8 mouse cellular contexts compared by ENCODE assay signal in the genomic region with DNA sequence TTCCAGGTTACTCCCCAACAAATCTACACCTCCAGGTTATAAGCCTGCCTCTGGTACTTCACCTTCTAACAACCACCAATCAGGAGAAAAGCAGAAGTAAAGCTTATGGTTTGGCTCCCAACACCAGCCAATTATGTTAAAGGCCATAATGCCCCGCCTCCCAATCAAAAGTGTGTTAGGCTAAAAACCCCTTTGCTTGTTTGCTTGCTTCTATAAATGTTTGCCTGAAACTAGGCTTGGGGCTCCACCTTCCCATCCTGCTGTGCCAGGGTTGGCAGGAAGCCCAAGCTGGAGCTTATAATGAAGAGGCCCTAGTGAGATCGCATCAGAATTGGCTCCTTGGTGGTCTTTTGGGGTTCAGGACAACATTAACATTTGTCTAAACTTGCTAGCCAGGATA. TPM values are rescaled to one million over a fixed set of nuclear protein-coding genes. Genes with fewer than 3 reads are reported as not detected.
A peak's percentile ranks its signal among the peaks of the same experiment; 100 is the strongest.
DNase-seq lines count a peak whose midpoint lies in the region; ATAC-seq and TF ChIP-seq lines count a peak whose summit lies in the region.

No protein-coding gene starts in this region.

- H3K9ac ChIP-seq in embryonic facial prominence, embryonic 14.5 days (ENCODE audit: low read depth, low read length) = no peak overlapping the region
- no peak overlapping the region for H3K9ac ChIP-seq in liver, postnatal 0 days (replicated peaks)

- WGBS in embryonic facial prominence, embryonic 14.5 days = 83% methylated on average over 2 of the region's 2 CpGs
- WGBS in embryonic facial prominence, embryonic 10.5 days = 94% methylated on average over 2 of the region's 2 CpGs
- 83% methylated on average over 2 of the region's 2 CpGs for WGBS in liver, postnatal 0 days (ENCODE audit: insufficient replicate concordance)
- 30% methylated on average over 2 of the region's 2 CpGs for WGBS in lung, adult 2 months

- no peak for ATAC-seq in embryonic facial prominence, embryonic 14.5 days (ENCODE audit: low read depth)
- no peak for ATAC-seq in liver, postnatal 0 days

- TF ChIP-seq CTCF in liver, postnatal 0 days (IDR thresholded peaks at IDR 0.05; ENCODE audit: low read depth) = no peak
- TF ChIP-seq CTCF in lung, adult 2 months (IDR thresholded peaks at IDR 0.05; ENCODE audit: insufficient read depth, low read length) = no peak

- TF ChIP-seq EP300 in liver, postnatal 0 days (IDR thresholded peaks at IDR 0.05; ENCODE audit: low read depth) = no peak

- H3K27ac ChIP-seq in embryonic facial prominence, embryonic 14.5 days (replicated peaks; ENCODE audit: low read depth, low read length) = no peak overlapping the region
- H3K27ac ChIP-seq in embryonic facial prominence, embryonic 10.5 days (replicated peaks) = no peak overlapping the region
- H3K27ac ChIP-seq in liver, postnatal 0 days (ENCODE audit: low read depth) = peak overlapping the region; percentile 46

- no peaks in the 10 kb centered on the region for H3K9me3 ChIP-seq in embryonic facial prominence, embryonic 14.5 days (ENCODE audit: control insufficient read depth, low read length)
- no peaks in the 10 kb centered on the region for H3K9me3 ChIP-seq in embryonic facial prominence, embryonic 10.5 days
- H3K9me3 ChIP-seq in liver, postnatal 0 days (ENCODE audit: low read length) = no peaks in the 10 kb centered on the region

- DNase-seq in embryonic facial prominence, embryonic 14.5 days (ENCODE audit: low spot score) = peak; percentile 29
- no peak for DNase-seq in embryonic facial prominence, embryonic 10.5 days (ENCODE audit: low spot score)
- DNase-seq in liver, postnatal 0 days = peak; percentile 62
- DNase-seq in liver = no peak
- peak; percentile 56 for DNase-seq in adrenal gland, postnatal 14 days
- peak; percentile 59 for DNase-seq in lung, adult 2 months
- no peak for DNase-seq in frontal cortex, adult 2 months (ENCODE audit: extremely low spot score in 1 of 2, low spot score in 1 of 2)
- DNase-seq in spleen, postnatal 10 days (ENCODE audit: low spot score in 2 of 2) = no peak

- H3K4me3 ChIP-seq in embryonic facial prominence, embryonic 14.5 days (ENCODE audit: low read depth, low read length) = no peak overlapping the region
- H3K4me3 ChIP-seq in embryonic facial prominence, embryonic 10.5 days = no peak overlapping the region
- no peak overlapping the region for H3K4me3 ChIP-seq in liver, postnatal 0 days (ENCODE audit: low read depth, low read length)
- no peak overlapping the region for H3K4me3 ChIP-seq in lung, adult 2 months (replicated peaks; ENCODE audit: extremely low read depth, low read depth, low read length)

- peaks cover 9% of the 10 kb centered on the region; the same call in 1 of the 2 replicates for H3K4me1 ChIP-seq in embryonic facial prominence, embryonic 14.5 days (ENCODE audit: control insufficient read depth, insufficient read depth, low read length)
- peaks cover 5% of the 10 kb centered on the region for H3K4me1 ChIP-seq in embryonic facial prominence, embryonic 10.5 days
- peaks cover 5% of the 10 kb centered on the region for H3K4me1 ChIP-seq in liver, postnatal 0 days (ENCODE audit: insufficient read depth)
- peaks cover 8% of the 10 kb centered on the region for H3K4me1 ChIP-seq in lung, adult 2 months (ENCODE audit: control insufficient read depth, insufficient read depth, low read length)

- 0 out of 2 replicates have a peak, but pooled peaks cover 3% of the 10 kb centered on the region for H3K36me3 ChIP-seq in embryonic facial prominence, embryonic 14.5 days (ENCODE audit: control insufficient read depth, insufficient read depth, low read length)
- H3K36me3 ChIP-seq in embryonic facial prominence, embryonic 10.5 days (replicated peaks) = peaks cover 3% of the 10 kb centered on the region; the same call in 1 of the 2 replicates
- no peaks in the 10 kb centered on the region for H3K36me3 ChIP-seq in liver, postnatal 0 days (replicated peaks; ENCODE audit: insufficient read depth, low read length)

- no peak for TF ChIP-seq POLR2A in lung, adult 2 months (IDR thresholded peaks at IDR 0.05; ENCODE audit: borderline replicate concordance, extremely low read depth, low read depth, low read length)

- no peak overlapping the region for H3K4me2 ChIP-seq in embryonic facial prominence, embryonic 14.5 days (ENCODE audit: low read depth, low read length)
- H3K4me2 ChIP-seq in liver, postnatal 0 days (ENCODE audit: low read depth, low read length) = no peak overlapping the region

- H3K27me3 ChIP-seq in embryonic facial prominence, embryonic 14.5 days (replicated peaks; ENCODE audit: control insufficient read depth, insufficient read depth, low read length) = no peaks in the 10 kb centered on the region
- no peaks in the 10 kb centered on the region for H3K27me3 ChIP-seq in embryonic facial prominence, embryonic 10.5 days (replicated peaks; ENCODE audit: low read depth, poor library complexity, severe bottlenecking)
- H3K27me3 ChIP-seq in liver, postnatal 0 days (ENCODE audit: insufficient read depth, low read length) = no peaks in the 10 kb centered on the region

RNA-seq across cellular contexts. Expression of a gene that starts 31.8 kb away (rescaled TPM):
- polyA plus RNA-seq in embryonic facial prominence, embryonic 14.5 days (2014; fragmentation: Nextera tagmentation; extraction: Ambion mirVana) = 2.9 and 3.3 TPM in 2 replicates
- polyA plus RNA-seq in embryonic facial prominence, embryonic 10.5 days (2016; fragmentation: Nextera tagmentation; extraction: Ambion mirVana) = 2.5 and 2.8 TPM in 2 replicates
- polyA plus RNA-seq in liver, postnatal 0 days (2015; fragmentation: Nextera tagmentation; extraction: Ambion mirVana) = 0.16 and 0.24 TPM in 2 replicates
- total RNA-seq in adrenal gland, postnatal 14 days (2021) = 2.3 and 2.7 TPM in 2 replicates
- polyA plus RNA-seq in lung, adult 2 months (2012; rRNA removed) = 0.44 and 0.56 TPM in 2 replicates
- polyA plus RNA-seq in frontal cortex, adult 2 months (2012; rRNA removed) = 2.2 and 2.5 TPM in 2 replicates

Comparison
In these comparisons a context has a peak if more than half of its experiments do, and no peak if none do; other contexts are left out.
1. DNase-seq: peak in embryonic facial prominence, embryonic 14.5 days (single experiment), liver, postnatal 0 days (single experiment), adrenal gland, postnatal 14 days (single experiment) and lung, adult 2 months (single experiment); none in embryonic facial prominence, embryonic 10.5 days (single experiment), liver (single experiment), frontal cortex, adult 2 months (0 of 2) and spleen, postnatal 10 days (0 of 2).